Mouse (Mus musculus) retina, embryonic 14.5 days (tissue): Measurements from ENCODE around the gene Slc16a6.

Experiments used
- DNase-seq: peaks from one replicate; pipeline ENCODE4 v3.0.0-alpha.2; 2015; ENCODE audit warnings: low spot score

Slc16a6 gene

DNA sequence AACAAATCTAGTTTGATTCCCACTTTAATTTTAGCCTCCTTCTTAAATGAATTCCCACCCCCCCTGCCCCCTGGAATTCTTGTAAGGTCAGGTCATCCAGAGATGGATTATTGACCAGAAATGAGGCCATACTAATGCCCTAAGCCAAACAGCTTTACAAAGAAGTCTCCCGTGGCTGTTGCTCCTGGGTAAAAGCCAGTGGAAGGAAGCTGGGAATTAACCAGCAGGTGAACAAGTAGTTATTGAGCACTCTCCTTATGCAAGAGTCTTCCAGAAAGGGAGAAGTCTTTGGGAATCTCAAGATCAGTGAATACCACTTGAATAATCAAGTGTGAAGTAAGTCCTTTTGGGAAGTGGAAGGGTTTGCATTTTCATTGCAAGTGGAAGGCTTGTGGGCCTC is 13.7 kb upstream of the Slc16a6 start:
- no peak for DNase-seq

DNA sequence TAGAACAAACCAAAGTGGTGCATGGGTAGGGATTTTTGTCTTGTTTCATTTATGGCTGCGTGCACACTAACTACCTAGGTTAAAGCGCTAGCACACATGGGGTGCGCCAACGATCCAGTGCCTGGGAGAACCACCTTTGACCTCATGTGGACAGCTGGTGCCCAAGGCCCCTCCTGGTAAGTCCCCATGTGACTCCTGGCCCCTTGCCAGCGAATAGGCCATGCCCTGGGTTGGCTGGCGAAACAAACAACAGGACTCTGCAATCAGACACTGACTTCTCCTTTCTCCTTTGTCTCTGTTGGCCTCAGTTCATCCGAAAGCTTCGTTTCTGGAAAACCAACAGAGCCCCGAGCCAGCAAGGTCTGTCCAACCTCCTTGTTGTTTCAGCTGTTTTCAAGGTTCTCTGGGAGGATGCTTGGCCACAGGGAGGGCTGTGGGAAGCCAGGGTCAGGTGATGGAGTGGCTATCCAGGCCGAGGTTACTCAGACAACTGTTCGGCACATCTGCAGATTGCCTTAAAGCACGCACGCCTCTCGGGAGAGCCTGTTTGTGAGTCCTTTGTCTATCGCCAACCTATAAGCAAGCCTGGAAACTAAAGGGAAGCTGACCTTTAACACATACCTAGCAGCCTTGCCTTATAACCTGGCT is 12.1 kb upstream of the Slc16a6 start:
- DNase-seq, result no peak

DNA sequence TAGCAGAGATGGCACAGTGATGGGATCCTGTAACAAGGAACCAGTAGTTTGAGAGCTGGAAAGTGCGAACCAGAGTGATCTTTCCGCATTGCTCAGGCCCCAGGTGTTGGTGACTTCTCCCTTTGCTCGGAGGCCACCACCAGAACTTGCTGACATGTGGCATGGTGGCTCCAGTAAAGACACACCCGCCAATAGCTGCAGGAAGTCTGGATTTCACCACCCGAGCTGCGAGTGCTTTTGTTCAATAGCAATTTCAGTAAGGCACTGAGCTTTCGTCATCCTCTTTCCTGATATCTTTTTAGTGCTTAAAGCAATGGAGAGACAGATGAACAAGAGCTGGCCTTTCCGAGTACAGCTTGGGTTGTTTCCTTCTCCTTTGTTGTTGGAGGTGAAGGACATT is 7.0 kb upstream of the Slc16a6 start:
- DNase-seq, result no peak

GRCm38 (mm10) chr11:109479575-109480285 is 6.3 kb upstream of the Slc16a6 start:
- DNase-seq, result no peak

GRCm38 (mm10) chr11:109477606-109478380 is 4.4 kb upstream of the Slc16a6 start:
- no peak for DNase-seq

DNA sequence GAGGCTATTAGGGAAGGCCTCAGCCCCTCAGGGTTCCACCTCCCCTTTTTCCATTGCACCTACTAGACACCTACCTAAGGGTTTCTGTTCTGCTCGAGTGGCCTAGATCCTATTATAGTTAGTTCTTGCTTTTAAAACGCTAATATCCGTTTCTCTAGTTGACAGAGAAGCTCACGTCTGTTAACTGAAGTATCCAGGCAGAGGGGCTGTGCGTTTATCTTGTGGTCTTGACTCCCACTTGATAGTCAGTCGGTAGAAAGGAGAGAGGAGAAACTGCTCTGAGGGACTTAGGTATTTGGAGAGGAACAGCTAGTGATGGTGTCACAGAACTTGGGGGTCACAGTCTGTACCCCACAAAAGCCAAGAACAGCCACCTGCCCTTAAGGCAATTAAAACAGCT is 3.3 kb upstream of the Slc16a6 start:
- DNase-seq, result no peak

GRCm38 (mm10) chr11:109476241-109476640 is 2.8 kb upstream of the Slc16a6 start:
- peak; percentile 41 for DNase-seq

- DNase-seq, result no peak
Observed at GRCm38 (mm10) chr11:109475717-109476116, 2.3 kb upstream of the Slc16a6 start.

GRCm38 (mm10) chr11:109474836-109475235 is 1.4 kb upstream of the Slc16a6 start:
- no peak for DNase-seq

GRCm38 (mm10) chr11:109474086-109474742 is 816 bp upstream of the Slc16a6 start:
- DNase-seq, result no peak

DNA sequence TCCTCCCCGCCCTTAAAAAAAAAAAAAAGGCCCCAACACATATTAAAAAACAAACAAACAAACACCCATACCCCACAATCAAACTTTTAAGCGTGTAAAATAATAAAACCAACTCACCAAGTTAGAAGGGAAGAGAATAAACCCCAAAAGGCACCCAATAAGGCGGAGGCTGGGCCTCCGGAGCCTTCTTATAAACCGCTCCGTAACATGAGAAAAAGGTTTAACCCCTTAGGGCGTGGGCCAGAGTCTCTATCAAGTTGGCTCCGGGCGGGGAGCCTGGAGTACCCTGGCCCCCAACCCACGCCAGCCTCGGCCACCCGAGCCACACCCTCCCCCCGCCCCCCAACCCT is 602 bp downstream of the Slc16a6 start:
- no peak for DNase-seq

GRCm38 (mm10) chr11:109472171-109472691 is 1.2 kb downstream of the Slc16a6 start:
- DNase-seq, result peak; percentile 47

DNA sequence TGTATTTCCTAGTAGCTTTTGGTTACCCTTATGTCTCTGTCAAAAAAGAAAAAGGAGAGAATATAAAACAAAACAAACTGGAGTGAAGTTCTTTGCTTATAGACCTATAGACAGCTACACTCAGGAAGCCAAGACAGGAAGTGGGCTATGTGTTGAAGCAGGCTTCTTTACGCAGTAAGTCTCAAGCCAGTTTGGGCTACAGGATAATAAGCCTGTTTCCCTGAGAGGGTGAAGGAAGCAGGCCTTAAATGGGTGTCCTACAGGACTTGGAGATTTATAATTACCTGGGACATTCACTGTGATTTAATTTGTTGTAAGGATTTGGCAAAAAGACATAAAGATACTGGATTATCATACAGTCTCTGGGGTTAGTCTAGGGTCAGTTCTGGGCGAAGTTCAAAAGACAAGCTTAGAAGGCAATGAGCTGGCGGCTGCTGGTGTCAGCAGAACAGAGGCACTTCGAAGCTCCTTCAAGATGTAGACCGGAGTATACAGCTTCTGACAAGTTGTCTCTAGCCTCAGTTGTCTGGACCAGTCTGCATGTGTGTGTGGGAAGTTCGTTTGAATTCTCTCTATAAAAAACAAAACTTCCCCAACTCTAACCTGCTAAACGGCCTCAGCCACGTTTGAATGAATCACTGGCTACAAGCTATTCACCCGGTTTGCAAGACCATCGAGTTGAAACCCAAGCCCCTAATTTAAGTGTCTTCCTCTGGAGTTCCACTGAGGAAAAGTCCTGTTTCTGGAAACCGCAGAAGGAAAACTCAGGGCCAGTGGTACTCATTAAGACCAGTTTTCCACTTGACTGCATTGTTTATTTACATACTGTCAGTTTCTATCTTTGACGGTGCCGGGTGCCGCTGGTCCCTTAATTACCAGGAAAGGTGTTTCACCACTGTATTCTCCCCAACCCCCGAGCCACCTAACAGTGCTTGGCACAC is 2.2 kb downstream of the Slc16a6 start:
- DNase-seq, result peak; percentile 78

DNA sequence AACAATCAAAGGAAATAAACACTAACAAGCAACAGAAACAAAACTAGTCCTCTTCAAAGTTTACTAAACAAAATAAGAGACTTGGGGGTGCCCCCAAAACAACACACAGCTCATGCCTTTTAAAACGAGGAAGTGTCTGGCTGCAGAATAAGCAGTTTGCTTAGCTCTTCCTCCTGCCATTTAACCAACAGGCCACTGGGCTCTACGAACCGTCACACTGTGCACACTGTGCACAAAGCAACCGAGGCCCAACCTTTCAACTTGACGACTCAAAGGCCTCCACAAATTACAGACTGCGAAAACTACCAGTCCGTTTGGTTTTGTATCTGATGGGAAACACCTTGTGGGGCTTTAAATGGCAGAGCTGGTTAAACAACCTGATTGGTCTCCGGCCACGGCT is 3.2 kb downstream of the Slc16a6 start:
- no peak for DNase-seq

- DNase-seq, result no peak
Observed at GRCm38 (mm10) chr11:109468133-109468532, 5.3 kb downstream of the Slc16a6 start.

DNA sequence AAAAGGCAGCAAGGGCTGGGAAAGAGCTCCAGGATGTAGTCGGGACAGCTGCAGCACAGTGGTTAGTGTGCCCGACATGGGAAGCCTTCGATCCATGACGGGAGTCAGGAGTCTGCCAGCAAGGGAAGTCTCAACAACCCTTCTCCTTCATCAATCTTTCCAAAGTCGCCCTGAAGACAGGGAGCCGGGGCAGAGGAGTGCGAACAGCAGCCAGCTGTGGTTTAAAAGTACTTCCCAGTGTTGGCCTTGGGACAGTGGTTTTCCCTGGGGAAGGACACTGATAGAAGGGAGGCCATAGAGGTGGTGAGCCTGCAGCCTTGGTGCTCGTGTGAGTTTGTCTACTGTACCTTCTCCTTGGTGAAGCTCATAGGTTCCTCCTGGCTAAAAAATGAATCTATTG is 6.4 kb downstream of the Slc16a6 start:
- no peak for DNase-seq

DNA sequence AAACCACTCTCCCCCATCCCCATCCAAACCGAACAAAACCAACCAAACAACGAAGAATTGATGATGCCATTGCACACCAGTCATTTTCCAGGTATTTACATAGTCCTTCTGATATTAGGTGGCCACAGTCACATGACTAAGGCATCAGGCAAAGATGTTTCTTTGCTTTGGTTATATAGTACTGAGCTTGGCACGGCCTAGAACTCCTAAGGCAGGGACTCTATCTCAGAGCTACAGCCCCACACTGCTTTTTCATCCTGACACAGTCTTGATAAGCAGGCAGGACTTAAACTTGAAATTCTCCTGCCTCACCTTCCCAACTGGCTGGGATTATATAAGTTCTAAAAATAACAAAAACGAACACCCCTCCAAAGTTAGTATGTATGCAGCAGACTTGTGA is 8.3 kb downstream of the Slc16a6 start:
- DNase-seq, result no peak

DNA sequence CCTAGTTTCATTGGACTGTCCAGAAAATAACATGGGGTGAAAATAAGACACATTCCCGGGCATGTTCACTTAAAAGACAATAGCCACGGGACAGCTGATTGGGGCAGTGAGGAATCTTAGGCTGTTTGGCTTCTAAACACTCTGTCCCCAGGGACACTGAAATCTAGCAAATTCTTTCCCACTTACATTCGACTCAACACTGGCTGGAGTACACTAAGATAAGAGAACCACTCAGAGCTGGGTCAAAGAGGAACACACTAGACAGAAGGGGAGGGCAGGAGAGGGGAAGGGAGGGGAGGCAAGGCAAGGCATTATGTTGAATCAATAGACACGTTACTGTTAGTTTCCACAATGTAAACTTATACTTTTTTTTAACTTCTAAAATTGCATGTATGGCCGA is 12.8 kb downstream of the Slc16a6 start:
- DNase-seq, result no peak

- DNase-seq, result no peak
Observed at GRCm38 (mm10) chr11:109458165-109458564, 15.2 kb downstream of the Slc16a6 start.

- no peak for DNase-seq
Observed at GRCm38 (mm10) chr11:109456261-109456660, 17.1 kb downstream of the Slc16a6 start.

- no peak for DNase-seq
Observed at GRCm38 (mm10) chr11:109451169-109451568, 22.2 kb downstream of the Slc16a6 start.
